Mouse (Mus musculus): Measurements from ENCODE around the gene Gm20503. TPM values are rescaled to one million over a fixed set of nuclear protein-coding genes. Genes with fewer than 3 reads are reported as not detected.

Gene Gm20503
- polyA plus RNA-seq, 1 experiment = not detected

DNA sequence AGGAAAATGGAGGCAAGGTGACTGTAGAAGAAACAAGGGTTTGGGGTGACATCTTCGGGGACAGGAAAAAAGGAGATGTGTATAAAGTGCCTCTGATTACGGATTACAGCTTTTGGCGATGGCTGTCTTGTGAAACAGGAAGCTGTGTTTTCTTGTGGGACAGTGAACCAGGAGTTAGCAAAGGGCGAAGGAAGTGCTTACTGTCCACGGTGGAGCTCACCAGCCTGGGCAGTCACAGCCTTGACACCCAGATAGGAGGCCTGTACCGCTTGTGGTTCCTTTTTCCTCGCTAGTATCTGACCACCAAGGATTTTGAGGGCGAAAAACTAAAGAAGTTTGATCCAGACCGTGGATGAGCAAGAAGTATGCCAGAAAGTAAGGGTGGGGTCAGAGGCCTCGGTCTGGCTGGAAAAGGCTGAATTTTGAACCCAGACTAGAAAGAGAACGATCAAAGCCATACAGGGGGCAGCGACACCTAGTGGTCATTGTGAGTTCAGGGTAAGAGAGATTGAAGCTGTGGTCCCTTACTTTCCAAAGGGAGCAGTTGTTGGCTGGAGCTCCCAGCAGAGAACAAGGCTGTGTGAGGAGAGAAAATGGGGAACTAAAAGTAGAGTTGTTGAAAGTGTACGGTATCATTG, 33.6 kb downstream of the Gm20503 start:
- no peak for TF ChIP-seq GATA1 (IDR thresholded peaks at IDR 0.05; ENCODE audit: low read length)

- TF ChIP-seq GATA1 (IDR thresholded peaks at IDR 0.05; ENCODE audit: low read length) = no peak
Measured at GRCm38 (mm10) chr4:59037525-59037924, 34.5 kb downstream of the Gm20503 start.

GRCm38 (mm10) chr4:59040397-59041287, 37.6 kb downstream of the Gm20503 start:
- TF ChIP-seq GATA1 (IDR thresholded peaks at IDR 0.05; ENCODE audit: low read length) = no peak

- no peak for TF ChIP-seq GATA1 (IDR thresholded peaks at IDR 0.05; ENCODE audit: low read length)
Measured at GRCm38 (mm10) chr4:59043074-59043473, 40.1 kb downstream of the Gm20503 start.

GRCm38 (mm10) chr4:59043891-59044290, 40.9 kb downstream of the Gm20503 start:
- TF ChIP-seq GATA1 (IDR thresholded peaks at IDR 0.05; ENCODE audit: low read length) = no peak

DNA sequence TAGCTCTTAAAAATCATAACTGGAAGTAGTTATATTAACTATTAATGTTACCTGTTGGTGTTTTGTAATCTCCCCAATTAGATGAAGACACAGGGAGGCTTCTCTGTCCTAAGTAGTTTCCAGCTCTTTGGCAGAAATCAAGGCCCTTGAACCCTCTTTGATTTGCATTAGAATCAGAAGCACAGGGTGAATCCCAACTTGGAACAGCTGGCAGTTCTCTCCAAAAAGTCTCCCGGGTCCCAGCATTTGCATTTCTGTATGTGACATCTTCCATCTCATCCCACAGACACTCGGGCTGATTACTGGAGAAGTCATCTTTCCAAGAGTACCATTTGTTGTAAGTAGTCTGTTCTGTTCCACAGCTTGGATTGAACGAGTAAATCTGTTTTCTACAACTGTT, 44.2 kb downstream of the Gm20503 start:
- no peak for TF ChIP-seq GATA1 (IDR thresholded peaks at IDR 0.05; ENCODE audit: low read length)

DNA sequence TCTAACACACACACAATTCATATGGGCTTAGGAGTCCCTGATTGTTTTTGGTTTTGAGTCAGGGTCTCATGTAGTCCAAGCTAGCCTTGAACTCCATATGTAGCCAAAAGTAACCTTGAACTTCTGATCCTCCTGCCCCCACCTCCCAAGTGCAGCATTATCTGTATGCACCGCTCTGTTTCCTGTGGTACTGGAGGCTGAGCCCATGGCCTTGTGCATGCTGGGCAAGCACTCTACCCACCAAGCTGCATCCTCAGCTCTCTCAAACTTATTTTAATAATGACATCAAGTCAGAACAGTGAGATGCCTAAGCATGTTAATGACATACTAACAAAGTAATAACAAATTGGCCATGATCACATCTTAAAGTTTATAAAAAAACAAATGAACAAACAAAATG, 48.1 kb downstream of the Gm20503 start:
- TF ChIP-seq GATA1 (IDR thresholded peaks at IDR 0.05; ENCODE audit: low read length) = no peak

DNA sequence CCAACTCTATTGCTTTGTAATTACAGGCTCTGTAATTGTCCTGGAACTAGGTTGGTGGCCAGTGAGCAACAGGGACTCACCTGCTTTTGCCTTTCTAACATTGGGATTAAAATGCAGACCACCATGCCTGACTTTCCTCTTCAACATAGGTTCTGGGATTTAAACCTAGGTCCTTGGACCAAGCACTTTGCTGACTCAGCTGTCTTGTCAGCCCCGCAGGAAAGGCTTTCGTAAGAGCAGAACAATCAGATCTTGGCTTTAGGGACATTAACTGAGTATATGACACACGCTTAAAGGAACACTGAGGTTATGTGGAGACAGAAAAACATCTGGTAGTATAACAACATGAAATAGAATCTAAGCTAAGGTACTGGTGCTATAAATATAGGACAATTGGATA, 54.9 kb downstream of the Gm20503 start:
- TF ChIP-seq GATA1 (IDR thresholded peaks at IDR 0.05; ENCODE audit: low read length) = no peak

DNA sequence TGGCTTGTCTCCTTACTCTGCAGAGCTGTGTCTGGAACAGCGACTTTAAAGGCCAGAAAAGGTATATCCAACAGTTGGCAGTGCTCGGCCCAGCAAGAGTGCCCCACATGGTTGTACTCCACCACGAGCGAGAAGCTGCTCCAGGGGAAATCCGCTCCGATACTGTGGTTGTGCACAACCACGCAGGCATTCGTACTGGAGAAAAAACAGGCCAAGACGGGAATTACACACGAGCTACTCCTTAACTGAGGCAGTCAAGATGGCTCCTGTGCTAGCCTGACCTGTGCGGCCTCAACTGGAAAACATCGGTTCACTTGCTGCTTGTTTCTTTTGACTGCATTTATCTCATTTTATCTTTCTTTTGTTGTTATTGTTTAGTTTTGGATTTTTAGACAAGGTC, 59.5 kb downstream of the Gm20503 start:
- no peak for TF ChIP-seq GATA1 (IDR thresholded peaks at IDR 0.05; ENCODE audit: low read length)

GRCm38 (mm10) chr4:59069276-59069675, 66.3 kb downstream of the Gm20503 start:
- TF ChIP-seq GATA1 (IDR thresholded peaks at IDR 0.05; ENCODE audit: low read length) = no peak

GRCm38 (mm10) chr4:59083430-59083829, 80.4 kb downstream of the Gm20503 start:
- TF ChIP-seq GATA1 (IDR thresholded peaks at IDR 0.05; ENCODE audit: low read length) = no peak

DNA sequence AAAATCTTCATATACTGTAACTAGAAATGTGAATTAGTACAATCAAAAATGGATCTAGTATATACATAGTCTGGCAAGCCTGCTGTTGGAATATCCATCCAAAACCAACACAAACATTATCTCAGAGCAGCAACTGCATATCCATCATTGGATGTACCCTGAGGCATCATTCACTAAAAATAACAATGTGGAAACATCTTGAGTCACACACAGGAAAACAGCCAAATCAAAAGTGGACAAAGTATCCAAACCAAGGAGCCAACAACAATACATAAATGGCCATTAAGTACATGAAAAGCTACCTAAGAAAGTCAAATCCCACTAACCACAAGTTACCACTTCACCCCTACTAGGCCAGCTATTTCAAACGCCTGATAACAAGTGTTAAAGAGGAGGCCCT, 86.4 kb downstream of the Gm20503 start:
- TF ChIP-seq GATA1 (IDR thresholded peaks at IDR 0.05; ENCODE audit: low read length) = no peak

Other genes with a start within 250 kb of the Gm20503 start
- not detected in 2 replicates for gene Olfr267, start 215.5 kb upstream of the Gm20503 start, polyA plus RNA-seq (2012)
- 35.0 and 44.5 TPM in 2 replicates for gene Ecpas, start 90.5 kb upstream of the Gm20503 start, polyA plus RNA-seq (2012)
- not detected in 2 replicates for gene Zkscan16, start 59.6 kb upstream of the Gm20503 start, polyA plus RNA-seq (2012)
- gene Ptgr1, start 16.1 kb upstream of the Gm20503 start, polyA plus RNA-seq (2012) = 0.06 and 0.24 TPM in 2 replicates
- gene Dnajc25, start 8.1 kb upstream of the Gm20503 start, polyA plus RNA-seq (2012) = 3.8 and 6.5 TPM in 2 replicates
- gene Gng10, start 31.9 kb downstream of the Gm20503 start, polyA plus RNA-seq (2012) = 17.3 and 20.9 TPM in 2 replicates
- not detected in 2 replicates for gene AI481877, start 135.8 kb downstream of the Gm20503 start, polyA plus RNA-seq (2012)
- gene Ugcg, start 186.0 kb downstream of the Gm20503 start, polyA plus RNA-seq (2012) = 90.3 and 143 TPM in 2 replicates